Mouse (Mus musculus) heart, embryonic 12.5 days (tissue): ENCODE measurements at regions not wholly inside any gene's neighbourhood (a gene's known extent, or its start where the extent isn't known, plus 50 kb on each side); places are given as distances from the start of the nearest gene placed in this dataset.

Experiments
- ATAC-seq: fragments of 200-750 bp; cut with Nextera tagmentation; 2 replicates; pipeline ENCODE4 v1.8.0; 2017; ENCODE audit warnings: moderate TSS enrichment, moderate library complexity; ENCODE audit not compliant: insufficient number of reproducible peaks, low FRiP score
- H3K27ac ChIP-seq: fragments of 300-500 bp; sonication (generic); 2 replicates; pipeline ENCODE4 v1.5.1; 2016; ENCODE audit warnings: mild to moderate bottlenecking, moderate library complexity; ENCODE audit not compliant: poor library complexity, severe bottlenecking
- H3K27me3 ChIP-seq: fragments of 300-500 bp; sonication (generic); replicated peaks from 2 replicates; pipeline ENCODE4 v1.6.1; 2016; ENCODE audit warnings: mild to moderate bottlenecking, moderate library complexity
- H3K36me3 ChIP-seq: fragments of 300-500 bp; sonication (generic); 2 replicates; pipeline ENCODE4 v1.6.1; 2016; ENCODE audit warnings: mild to moderate bottlenecking, moderate library complexity
- H3K4me1 ChIP-seq: fragments of 300-500 bp; sonication (generic); replicated peaks from 2 replicates; pipeline ENCODE4 v1.6.1; 2016; ENCODE audit warnings: mild to moderate bottlenecking
- H3K4me2 ChIP-seq: fragments of 300-500 bp; sonication (generic); 2 replicates; pipeline ENCODE4 v1.6.1; 2016; ENCODE audit warnings: mild to moderate bottlenecking, moderate library complexity
- H3K4me3 ChIP-seq: fragments of 300-500 bp; sonication (generic); 2 replicates; pipeline ENCODE4 v1.5.1; 2016; ENCODE audit warnings: mild to moderate bottlenecking
- H3K9ac ChIP-seq: fragments of 300-500 bp; sonication (generic); 2 replicates; pipeline ENCODE4 v1.6.1; 2016; ENCODE audit warnings: mild to moderate bottlenecking, moderate library complexity
- H3K9me3 ChIP-seq: fragments of 300-500 bp; sonication (generic); replicated peaks from 2 replicates; pipeline ENCODE4 v1.6.1; 2016; ENCODE audit warnings: mild to moderate bottlenecking, moderate library complexity
- WGBS: fragments of 180-500 bp; shearing (Covaris S2); methylation state at CpG from one replicate; pipeline ENCODE4 v1.1.7; 2016; 5-methylcytosine and 5-hydroxymethylcytosine counted together

GRCm38 (mm10) chr12:9897980-9898379 is 328.1 kb downstream of the Osr1 start:
- no peak for ATAC-seq
- H3K27ac ChIP-seq = no peak overlapping the region
- 29% methylated on average over 6 of the region's 6 CpGs for WGBS
- H3K9me3 ChIP-seq = no peaks in the 10 kb centered on the region
- no peak overlapping the region for H3K4me3 ChIP-seq
- no peak overlapping the region for H3K4me2 ChIP-seq
- H3K27me3 ChIP-seq = no peaks in the 10 kb centered on the region
- H3K4me1 ChIP-seq = peaks cover 10% of the 10 kb centered on the region; the same call in 1 of the 2 replicates
- no peak overlapping the region for H3K9ac ChIP-seq
- H3K36me3 ChIP-seq = no peaks in the 10 kb centered on the region

- H3K4me2 ChIP-seq = no peak overlapping the region
- 25% methylated on average over 3 of the region's 3 CpGs for WGBS
- no peak overlapping the region for H3K27ac ChIP-seq
- H3K36me3 ChIP-seq = no peaks in the 10 kb centered on the region
- H3K4me1 ChIP-seq = peaks cover 10% of the 10 kb centered on the region; the same call in 1 of the 2 replicates
- no peak overlapping the region for H3K4me3 ChIP-seq
- H3K27me3 ChIP-seq = no peaks in the 10 kb centered on the region
- ATAC-seq = no peak
- no peak overlapping the region for H3K9ac ChIP-seq
- no peaks in the 10 kb centered on the region for H3K9me3 ChIP-seq
Observed at GRCm38 (mm10) chr12:9898420-9898819, 328.5 kb downstream of the Osr1 start.

GRCm38 (mm10) chr12:9901948-9902347 is 332.0 kb downstream of the Osr1 start:
- Histone ChIP-seq H3K27me3 (no peaks in the 10 kb centered on the region), H3K9me3 (no peaks in the 10 kb centered on the region), H3K9ac (no peak overlapping the region), H3K27ac (no peak overlapping the region), H3K4me1 (peaks cover 10% of the 10 kb centered on the region; the same call in 1 of the 2 replicates), H3K36me3 (no peaks in the 10 kb centered on the region), H3K4me2 (no peak overlapping the region), H3K4me3 (no peak overlapping the region)
- WGBS = 68% methylated on average over 2 of the region's 2 CpGs
- ATAC-seq = no peak

GRCm38 (mm10) chr12:9903702-9904231 is 333.9 kb downstream of the Osr1 start:
- 50% methylated on average over 2 of the region's 2 CpGs for WGBS
- ATAC-seq = no peak
- H3K27ac ChIP-seq = no peak overlapping the region
- no peak overlapping the region for H3K9ac ChIP-seq
- H3K36me3 ChIP-seq = no peaks in the 10 kb centered on the region
- no peaks in the 10 kb centered on the region for H3K9me3 ChIP-seq
- H3K4me2 ChIP-seq = no peak overlapping the region
- H3K4me3 ChIP-seq = no peak overlapping the region
- H3K4me1 ChIP-seq = 0 out of 2 replicates have a peak, but pooled peaks cover under 1% of the 10 kb centered on the region
- no peaks in the 10 kb centered on the region for H3K27me3 ChIP-seq

GRCm38 (mm10) chr12:9912333-9912732 is 342.4 kb downstream of the Osr1 start:
- Histone ChIP-seq H3K27ac (no peak overlapping the region), H3K36me3 (no peaks in the 10 kb centered on the region), H3K9me3 (peaks cover 7% of the 10 kb centered on the region), H3K4me2 (no peak overlapping the region), H3K27me3 (no peaks in the 10 kb centered on the region), H3K4me3 (no peak overlapping the region), H3K9ac (no peak overlapping the region), H3K4me1 (no peaks in the 10 kb centered on the region)
- no peak for ATAC-seq

- ATAC-seq = no peak
- 68% methylated on average over 7 of the region's 7 CpGs for WGBS
- no peak overlapping the region for H3K9ac ChIP-seq
Observed at GRCm38 (mm10) chr12:9915726-9916140, 345.8 kb downstream of the Osr1 start.

GRCm38 (mm10) chr12:9918026-9918425 is 348.1 kb downstream of the Osr1 start:
- WGBS = 74% methylated on average over 4 of the region's 4 CpGs
- H3K9ac ChIP-seq = no peak overlapping the region

More at GRCm38 (mm10) chr12:9915726-9916140, 345.8 kb downstream of the Osr1 start:
- H3K27me3 ChIP-seq = no peaks in the 10 kb centered on the region
- no peaks in the 10 kb centered on the region for H3K36me3 ChIP-seq
- H3K4me1 ChIP-seq = no peaks in the 10 kb centered on the region
- H3K27ac ChIP-seq = no peak overlapping the region
- H3K4me2 ChIP-seq = no peak overlapping the region
- H3K4me3 ChIP-seq = no peak overlapping the region
- H3K9me3 ChIP-seq = peaks cover 7% of the 10 kb centered on the region

GRCm38 (mm10) chr12:9919007-9919406 is 349.1 kb downstream of the Osr1 start:
- ATAC-seq = no peak
- H3K4me3 ChIP-seq = no peak overlapping the region
- no peaks in the 10 kb centered on the region for H3K4me1 ChIP-seq
- 61% methylated on average over 3 of the region's 3 CpGs for WGBS
- no peak overlapping the region for H3K9ac ChIP-seq
- no peaks in the 10 kb centered on the region for H3K27me3 ChIP-seq
- no peaks in the 10 kb centered on the region for H3K36me3 ChIP-seq
- no peak overlapping the region for H3K27ac ChIP-seq
- H3K9me3 ChIP-seq = peaks cover 7% of the 10 kb centered on the region
- no peak overlapping the region for H3K4me2 ChIP-seq

More at GRCm38 (mm10) chr12:9918026-9918425, 348.1 kb downstream of the Osr1 start:
- H3K27ac ChIP-seq = no peak overlapping the region
- peaks cover 7% of the 10 kb centered on the region for H3K9me3 ChIP-seq
- ATAC-seq = no peak
- no peak overlapping the region for H3K4me2 ChIP-seq
- H3K4me1 ChIP-seq = no peaks in the 10 kb centered on the region
- no peaks in the 10 kb centered on the region for H3K27me3 ChIP-seq
- H3K4me3 ChIP-seq = no peak overlapping the region
- H3K36me3 ChIP-seq = no peaks in the 10 kb centered on the region

GRCm38 (mm10) chr12:9919433-9919832 is 349.5 kb downstream of the Osr1 start:
- no peak overlapping the region for H3K9ac ChIP-seq
- peaks cover 5% of the 10 kb centered on the region for H3K9me3 ChIP-seq
- no peaks in the 10 kb centered on the region for H3K27me3 ChIP-seq
- H3K4me2 ChIP-seq = no peak overlapping the region
- 67% methylated on average over 4 of the region's 4 CpGs for WGBS
- H3K27ac ChIP-seq = no peak overlapping the region
- no peaks in the 10 kb centered on the region for H3K4me1 ChIP-seq
- no peak overlapping the region for H3K4me3 ChIP-seq
- no peaks in the 10 kb centered on the region for H3K36me3 ChIP-seq
- no peak for ATAC-seq

GRCm38 (mm10) chr12:9920401-9920800 is 350.5 kb downstream of the Osr1 start:
- no peak for ATAC-seq
- Histone ChIP-seq H3K27ac (no peak overlapping the region), H3K4me1 (no peaks in the 10 kb centered on the region), H3K9me3 (no peaks in the 10 kb centered on the region), H3K27me3 (no peaks in the 10 kb centered on the region), H3K4me3 (no peak overlapping the region), H3K4me2 (no peak overlapping the region), H3K36me3 (no peaks in the 10 kb centered on the region), H3K9ac (no peak overlapping the region)
- 76% methylated on average over 2 of the region's 2 CpGs for WGBS

- H3K9ac ChIP-seq = no peak overlapping the region
- 85% methylated on average over 2 of the region's 2 CpGs for WGBS
- H3K27ac ChIP-seq = no peak overlapping the region
- H3K9me3 ChIP-seq = no peaks in the 10 kb centered on the region
- no peak for ATAC-seq
- no peaks in the 10 kb centered on the region for H3K27me3 ChIP-seq
- H3K4me2 ChIP-seq = no peak overlapping the region
- no peaks in the 10 kb centered on the region for H3K36me3 ChIP-seq
- H3K4me3 ChIP-seq = no peak overlapping the region
- no peaks in the 10 kb centered on the region for H3K4me1 ChIP-seq
Observed at GRCm38 (mm10) chr12:9921591-9922198, 351.8 kb downstream of the Osr1 start.

- Histone ChIP-seq H3K27me3 (no peaks in the 10 kb centered on the region), H3K36me3 (no peaks in the 10 kb centered on the region), H3K27ac (no peak overlapping the region), H3K4me1 (no peaks in the 10 kb centered on the region), H3K9me3 (no peaks in the 10 kb centered on the region), H3K9ac (no peak overlapping the region), H3K4me2 (no peak overlapping the region), H3K4me3 (no peak overlapping the region)
- 54% methylated on average over 3 of the region's 3 CpGs for WGBS
- ATAC-seq = no peak
Observed at GRCm38 (mm10) chr12:9924561-9924960, 354.6 kb downstream of the Osr1 start.
